Mouse (Mus musculus) cerebral cortex, adult 2 months (tissue): ENCODE measurements around the gene Negr1.

Experiments used
- WGBS: fragments of 180-500 bp; shearing (Covaris S2); methylation state at CpG from one replicate; pipeline ENCODE4 v1.1.7; 2018; 5-methylcytosine and 5-hydroxymethylcytosine counted together

Gene Negr1

GRCm38 (mm10) chr3:156561524-156562423 lies at the start of gene Negr1:
TSS of gene Negr1 (plus strand) at chr3:156561794.
- under 1% methylated on average over 79 of the region's 79 CpGs for WGBS

GRCm38 (mm10) chr3:156526461-156526933 lies 35.1 kb upstream of the Negr1 start:
- 51% methylated on average over 8 of the region's 8 CpGs for WGBS

- 80% methylated on average over 2 of the region's 2 CpGs for WGBS
Measured at GRCm38 (mm10) chr3:156527231-156527995, 34.2 kb upstream of the Negr1 start.

- 6% methylated on average over 8 of the region's 8 CpGs for WGBS
Measured at GRCm38 (mm10) chr3:156559441-156559825, 2.2 kb upstream of the Negr1 start.

- 2% methylated on average over 19 of the region's 19 CpGs for WGBS
Measured at GRCm38 (mm10) chr3:156559826-156560471, 1.6 kb upstream of the Negr1 start.

GRCm38 (mm10) chr3:156560766-156561165 lies 828 bp upstream of the Negr1 start:
- WGBS = under 1% methylated on average over 27 of the region's 27 CpGs

- under 1% methylated on average over 10 of the region's 10 CpGs for WGBS
Measured at GRCm38 (mm10) chr3:156562424-156562785, 811 bp downstream of the Negr1 start.

- WGBS = 3% methylated on average over 2 of the region's 2 CpGs
Measured at GRCm38 (mm10) chr3:156562796-156563195, 1.2 kb downstream of the Negr1 start.

- 9% methylated on average over 3 of the region's 3 CpGs for WGBS
Measured at GRCm38 (mm10) chr3:156563353-156563752, 1.8 kb downstream of the Negr1 start.

GRCm38 (mm10) chr3:156573465-156573864 lies 11.9 kb downstream of the Negr1 start:
- WGBS = 46% methylated on average over 2 of the region's 2 CpGs

GRCm38 (mm10) chr3:156576292-156576691 lies 14.7 kb downstream of the Negr1 start:
- 92% methylated on average over 1 of the region's 1 CpGs for WGBS

- 69% methylated on average over 4 of the region's 4 CpGs for WGBS
Measured at GRCm38 (mm10) chr3:156590612-156591011, 29.0 kb downstream of the Negr1 start.

GRCm38 (mm10) chr3:156591125-156591524 lies 29.5 kb downstream of the Negr1 start:
- 60% methylated on average over 2 of the region's 2 CpGs for WGBS

GRCm38 (mm10) chr3:156606846-156607245 lies 45.3 kb downstream of the Negr1 start:
- 81% methylated on average over 3 of the region's 3 CpGs for WGBS

GRCm38 (mm10) chr3:156619921-156620320 lies 58.3 kb downstream of the Negr1 start:
- 52% methylated on average over 2 of the region's 2 CpGs for WGBS

GRCm38 (mm10) chr3:156628594-156628993 lies 67.0 kb downstream of the Negr1 start:
- WGBS = 44% methylated on average over 2 of the region's 2 CpGs

GRCm38 (mm10) chr3:156632942-156633341 lies 71.3 kb downstream of the Negr1 start:
- WGBS = 32% methylated on average over 3 of the region's 3 CpGs

- WGBS = 60% methylated on average over 3 of the region's 3 CpGs
Measured at GRCm38 (mm10) chr3:156639382-156639781, 77.8 kb downstream of the Negr1 start.

- 55% methylated on average over 3 of the region's 3 CpGs for WGBS
Measured at GRCm38 (mm10) chr3:156643710-156644363, 82.2 kb downstream of the Negr1 start.

- 77% methylated on average over 3 of the region's 3 CpGs for WGBS
Measured at GRCm38 (mm10) chr3:156648378-156648777, 86.8 kb downstream of the Negr1 start.

GRCm38 (mm10) chr3:156662553-156662952 lies 101.0 kb downstream of the Negr1 start:
- WGBS = 95% methylated on average over 2 of the region's 2 CpGs

- 83% methylated on average over 3 of the region's 3 CpGs for WGBS
Measured at GRCm38 (mm10) chr3:156672560-156672959, 111.0 kb downstream of the Negr1 start.
